Mouse (Mus musculus): ENCODE measurements at regions not wholly inside any gene's neighbourhood (a gene's known extent, or its start where the extent isn't known, plus 50 kb on each side); places are given as distances from the start of the nearest gene placed in this dataset.

GRCm38 (mm10) chr3:50816479-50816878 is 373.1 kb upstream of the Slc7a11 start:
- H3K9me3 ChIP-seq (replicated peaks; ENCODE audit: insufficient read depth, low read length), result no peaks in the 10 kb centered on the region
- no peak for TF ChIP-seq MYC (IDR thresholded peaks at IDR 0.05; ENCODE audit: low read depth, low read length)
- TF ChIP-seq CTCF (IDR thresholded peaks at IDR 0.05 in 2 of 3, conservative IDR thresholded peaks at IDR 0.05 in 1 of 3; ENCODE audit: control insufficient read depth in 1 of 3, insufficient read depth in 1 of 3, low read depth in 2 of 3, low read length in 3 of 3, poor library complexity in 1 of 3, severe bottlenecking in 1 of 3), result no peak
- TF ChIP-seq ZC3H11A (IDR thresholded peaks at IDR 0.05; ENCODE audit: low read depth, low read length), result no peak
- no peak for TF ChIP-seq MAX (IDR thresholded peaks at IDR 0.05; ENCODE audit: low read length)
- no peak for TF ChIP-seq SMC3 (IDR thresholded peaks at IDR 0.05; ENCODE audit: low read depth, low read length)
- TF ChIP-seq POLR2AphosphoS5 (IDR thresholded peaks at IDR 0.05; ENCODE audit: borderline replicate concordance, low read depth, low read length), result no peak
- TF ChIP-seq E2F4 (IDR thresholded peaks at IDR 0.05; ENCODE audit: borderline replicate concordance, low read depth, low read length), result no peak
- no peak for TF ChIP-seq CHD1 (IDR thresholded peaks at IDR 0.05; ENCODE audit: low read depth, low read length)
- TF ChIP-seq BHLHE40 (IDR thresholded peaks at IDR 0.05; ENCODE audit: borderline replicate concordance, low read depth, low read length), result no peak
- TF ChIP-seq ETS1 (IDR thresholded peaks at IDR 0.05; ENCODE audit: low read depth, low read length), result no peak
- no peak for TF ChIP-seq ELF1 (IDR thresholded peaks at IDR 0.05; ENCODE audit: low read depth, low read length)
- TF ChIP-seq RCOR1 (IDR thresholded peaks at IDR 0.05; ENCODE audit: low read depth, low read length), result no peak
- no peak for TF ChIP-seq POLR2A (IDR thresholded peaks at IDR 0.05; ENCODE audit: control insufficient read depth in 1 of 2, insufficient read depth in 1 of 2, low read depth in 1 of 2, low read length in 2 of 2, poor library complexity in 1 of 2)
- no peak for TF ChIP-seq CHD2 (IDR thresholded peaks at IDR 0.05; ENCODE audit: low read length)
- TF ChIP-seq MYB (IDR thresholded peaks at IDR 0.05; ENCODE audit: low read depth, low read length), result no peak
- TF ChIP-seq GATA1 (IDR thresholded peaks at IDR 0.05; ENCODE audit: low read depth, low read length), result no peak
- no peak for TF ChIP-seq KAT2A (conservative IDR thresholded peaks at IDR 0.05; ENCODE audit: low read depth, low read length)
- no peak for TF ChIP-seq RAD21 (IDR thresholded peaks at IDR 0.05; ENCODE audit: low read depth, low read length)
- TF ChIP-seq HCFC1 (IDR thresholded peaks at IDR 0.05; ENCODE audit: low read depth, low read length), result no peak
- no peak for TF ChIP-seq EP300 (IDR thresholded peaks at IDR 0.05; ENCODE audit: low read depth in 1 of 2, low read length in 2 of 2)
- H3K4me1 ChIP-seq (ENCODE audit: control insufficient read depth in 1 of 2, insufficient read depth in 2 of 2, low read length in 2 of 2), result no peaks in the 10 kb centered on the region
- no peaks in the 10 kb centered on the region for H3K36me3 ChIP-seq (ENCODE audit: control insufficient read depth in 1 of 2, insufficient read depth in 2 of 2, low read length in 2 of 2)
- DNase-seq (ENCODE audit: low read depth, low spot score), result no peak
- no peak overlapping the region for H3K9ac ChIP-seq (ENCODE audit: control insufficient read depth, low read depth, low read length, poor library complexity, severe bottlenecking)
- H3K4me3 ChIP-seq (ENCODE audit: control insufficient read depth in 1 of 2, insufficient read depth in 1 of 2, low read depth in 2 of 2, low read length in 2 of 2), result no peak overlapping the region
- no peak overlapping the region for H3K27ac ChIP-seq (ENCODE audit: control insufficient read depth, low read depth, low read length)
- H3K27me3 ChIP-seq (ENCODE audit: control insufficient read depth in 1 of 2, insufficient read depth in 2 of 2, low read length in 2 of 2), result no peaks in the 10 kb centered on the region
- no peaks in the 10 kb centered on the region for H3K79me2 ChIP-seq (ENCODE audit: control insufficient read depth, insufficient read depth, low read length, poor library complexity)

- H3K4me1 ChIP-seq (ENCODE audit: control insufficient read depth in 1 of 2, insufficient read depth in 2 of 2, low read length in 2 of 2), result no peaks in the 10 kb centered on the region
- H3K4me3 ChIP-seq (ENCODE audit: control insufficient read depth in 1 of 2, insufficient read depth in 1 of 2, low read depth in 2 of 2, low read length in 2 of 2), result no peak overlapping the region
- no peaks in the 10 kb centered on the region for H3K9me3 ChIP-seq (replicated peaks; ENCODE audit: insufficient read depth, low read length)
- H3K36me3 ChIP-seq (ENCODE audit: control insufficient read depth in 1 of 2, insufficient read depth in 2 of 2, low read length in 2 of 2), result no peaks in the 10 kb centered on the region
- TF ChIP-seq ETS1 (IDR thresholded peaks at IDR 0.05; ENCODE audit: low read depth, low read length), result no peak
- TF ChIP-seq MAFK (IDR thresholded peaks at IDR 0.05; ENCODE audit: borderline replicate concordance, low read depth, low read length), result no peak
- TF ChIP-seq TAL1 (IDR thresholded peaks at IDR 0.05; ENCODE audit: low read length), result no peak
- TF ChIP-seq USF2 (IDR thresholded peaks at IDR 0.05; ENCODE audit: borderline replicate concordance in 1 of 2, insufficient read depth in 1 of 2, low read depth in 1 of 2, low read length in 2 of 2), result no peak
- TF ChIP-seq POLR2A (IDR thresholded peaks at IDR 0.05; ENCODE audit: control insufficient read depth in 1 of 2, insufficient read depth in 1 of 2, low read depth in 1 of 2, low read length in 2 of 2, poor library complexity in 1 of 2), result no peak
- no peak for TF ChIP-seq MYC (IDR thresholded peaks at IDR 0.05; ENCODE audit: low read depth, low read length)
- no peak for TF ChIP-seq POLR2AphosphoS2 (IDR thresholded peaks at IDR 0.05; ENCODE audit: low read length)
- no peak for TF ChIP-seq UBTF (IDR thresholded peaks at IDR 0.05; ENCODE audit: borderline replicate concordance, insufficient read depth, low read depth, low read length)
- no peak for TF ChIP-seq TBP (IDR thresholded peaks at IDR 0.05; ENCODE audit: low read depth, low read length)
- TF ChIP-seq ZKSCAN1 (IDR thresholded peaks at IDR 0.05; ENCODE audit: low read depth, low read length), result no peak
- no peak for TF ChIP-seq RAD21 (IDR thresholded peaks at IDR 0.05; ENCODE audit: low read depth, low read length)
- no peak for TF ChIP-seq ZNF384 (IDR thresholded peaks at IDR 0.05; ENCODE audit: low read depth, low read length)
- no peak for TF ChIP-seq GABPA (IDR thresholded peaks at IDR 0.05; ENCODE audit: low read depth, low read length)
- no peak overlapping the region for H3K9ac ChIP-seq (ENCODE audit: control insufficient read depth, low read depth, low read length, poor library complexity, severe bottlenecking)
- no peaks in the 10 kb centered on the region for H3K27me3 ChIP-seq (ENCODE audit: control insufficient read depth in 1 of 2, insufficient read depth in 2 of 2, low read length in 2 of 2)
- no peaks in the 10 kb centered on the region for H3K79me2 ChIP-seq (ENCODE audit: control insufficient read depth, insufficient read depth, low read length, poor library complexity)
- no peak overlapping the region for H3K27ac ChIP-seq (ENCODE audit: control insufficient read depth, low read depth, low read length)
- no peak for DNase-seq (ENCODE audit: low read depth, low spot score)
Measured at GRCm38 (mm10) chr3:50817361-50817760, 373.9 kb upstream of the Slc7a11 start.

All from MEL (cell line).